Mouse (Mus musculus) cerebellum, postnatal 36 days (tissue): Measurements from ENCODE around the gene Vmn2r33.
"Not testable (repeated sequence)": the region's sequence is repeated elsewhere in the genome, so short reads cannot be mapped to it uniquely, and the experiment has no call there.

Experiments
- DNase-seq, 2 experiments: peaks; one replicate each; pipeline ENCODE4 v3.0.0; 2021 to 2022; ENCODE audit warnings: mixed read lengths in 2 of 2

Vmn2r33 gene

DNA sequence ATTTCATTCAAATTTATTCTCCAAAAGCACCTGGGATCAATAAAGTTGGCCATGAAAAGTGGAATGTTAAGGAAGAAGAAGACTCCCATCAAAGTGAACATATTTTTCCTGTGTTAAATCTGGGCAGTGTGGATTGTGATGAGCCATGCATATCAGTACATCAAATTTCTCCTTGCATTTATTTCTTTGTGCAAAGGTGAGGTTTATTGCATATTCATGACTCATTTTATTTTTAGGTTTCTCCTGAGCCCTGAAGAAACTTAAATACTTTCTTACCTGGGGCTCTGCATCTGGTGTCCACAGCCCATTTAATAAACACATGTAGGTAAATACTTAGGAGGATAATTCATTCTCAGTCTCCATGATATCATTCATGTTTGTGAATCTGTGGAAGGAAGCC is at the start of gene Vmn2r33:
Vmn2r33 (minus strand) TSS at position 101 of the 400 bp plus-strand sequence.
- not testable (repeated sequence) for DNase-seq
